Mouse (Mus musculus) ES-E14 (cell line): Measurements from ENCODE around the gene Sh2d6.

Experiments used
- CHD2 ChIP-seq: IDR thresholded peaks from 2 replicates; pipeline ENCODE4 v1.6.1; 2014; ENCODE audit warnings: mild to moderate bottlenecking, low read depth, low read length, inconsistent platforms
- HCFC1 ChIP-seq: IDR thresholded peaks from 2 replicates; pipeline ENCODE4 v1.6.1; 2012; ENCODE audit warnings: low read length, inconsistent platforms, borderline replicate concordance; ENCODE audit not compliant: insufficient read depth
- MAFK ChIP-seq: IDR thresholded peaks from 2 replicates; pipeline ENCODE4 v1.6.1; 2014; ENCODE audit warnings: mild to moderate bottlenecking, low read depth, low read length, inconsistent platforms; ENCODE audit not compliant: insufficient read depth
- ZNF384 ChIP-seq: IDR thresholded peaks from 2 replicates; pipeline ENCODE4 v1.6.1; 2012; ENCODE audit warnings: low read depth, low read length, inconsistent platforms

DNA sequence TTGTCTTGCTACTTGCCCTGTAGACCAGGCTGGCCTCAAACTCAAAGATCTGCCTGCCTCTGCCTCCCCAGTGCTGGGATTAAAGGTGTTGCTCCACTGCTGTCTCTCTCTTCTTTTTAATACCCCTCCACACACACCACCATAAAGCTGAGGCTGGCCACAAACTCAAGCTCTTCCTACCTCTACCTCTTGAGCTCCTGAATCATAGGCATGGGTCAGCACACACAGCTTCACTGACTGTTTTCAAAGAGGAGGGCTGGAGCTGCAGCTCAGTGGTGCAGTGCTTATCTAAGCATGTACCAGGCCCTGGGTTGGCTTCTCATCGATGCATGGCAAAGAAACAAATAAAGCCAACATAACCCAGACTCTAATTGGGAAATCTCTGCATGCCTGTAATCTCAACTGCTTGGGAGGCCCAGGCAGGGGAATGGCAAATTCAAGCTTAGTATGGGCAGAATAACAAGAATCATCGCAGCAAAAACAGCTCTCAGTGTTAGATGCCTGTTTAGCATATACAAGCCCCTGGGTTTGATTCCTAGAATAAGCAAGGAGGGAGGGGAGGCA, 11.6 kb downstream of the Sh2d6 start:
- TF ChIP-seq HCFC1 (no peak), MAFK (no peak), CHD2 (no peak), ZNF384 (no peak)
